Comparison of ENCODE assay signal across 24 mouse cellular contexts in genomic region chr19:40607676-40608075, GRCm38 (mm10). TPM values are rescaled to one million over a fixed set of nuclear protein-coding genes. Genes with fewer than 3 reads are reported as not detected.
A peak's percentile ranks its signal among the peaks of the same experiment; 100 is the strongest.
DNase-seq lines count a peak whose midpoint lies in the region; ATAC-seq and TF ChIP-seq lines count a peak whose summit lies in the region.
"Had no signal": no experiment of that assay in that cellular context is flagged by ENCODE, and none has a peak within 500 bp of the region (broad histone marks: within the 10 kb centered on the region; RNA-seq: fewer than 3 reads in every experiment).

No protein-coding gene starts in this region.

- no peak for DNase-seq in CH12.LX (ENCODE audit: extremely low read depth)
- no peak for DNase-seq in ES-E14 (ENCODE audit: low read depth, low spot score)
- DNase-seq in MEL (ENCODE audit: low read depth, low spot score) = no peak
- DNase-seq in thymus, adult 2 months = no peak
- DNase-seq in cerebellum, adult 11 months = no peak
- DNase-seq: adrenal gland, adult 2 months; adrenal gland, adult 8-10 months; adrenal gland, postnatal 10 days; adrenal gland, postnatal 14 days; adrenal gland, postnatal 25 days; adrenal gland, postnatal 36 days; B cell, adult 2 months; cerebellum, adult 11-12 months; cerebellum, adult 18-20 months; cerebellum, adult 2 months; cerebellum, adult 8-10 months; cerebellum, adult 9-10 months; cerebellum, adult 9-11 months had no signal

- no peak for TF ChIP-seq CTCF in CH12.LX (conservative IDR thresholded peaks at IDR 0.05 in 1 of 2, IDR thresholded peaks at IDR 0.05 in 1 of 2; ENCODE audit: low read depth in 2 of 2, low read length in 2 of 2)
- no peak for TF ChIP-seq CTCF in MEL (IDR thresholded peaks at IDR 0.05 in 2 of 3, conservative IDR thresholded peaks at IDR 0.05 in 1 of 3; ENCODE audit: control insufficient read depth in 1 of 3, insufficient read depth in 1 of 3, low read depth in 2 of 3, low read length in 3 of 3, poor library complexity in 1 of 3, severe bottlenecking in 1 of 3)
- TF ChIP-seq CTCF in thymus, adult 2 months (IDR thresholded peaks at IDR 0.05; ENCODE audit: borderline replicate concordance, control insufficient read depth, extremely low read depth, insufficient read depth, low read length, poor library complexity) = no peak

- H3K27me3 ChIP-seq in CH12.LX (replicated peaks) = no peaks in the 10 kb centered on the region
- no peaks in the 10 kb centered on the region for H3K27me3 ChIP-seq in MEL (ENCODE audit: control insufficient read depth in 1 of 2, insufficient read depth in 2 of 2, low read length in 2 of 2)
- H3K27me3 ChIP-seq in thymus, adult 2 months (ENCODE audit: control insufficient read depth, insufficient read depth, low read length) = no peaks in the 10 kb centered on the region
- H3K27me3 ChIP-seq: Patski had no signal

- no peak for ATAC-seq in megakaryocyte progenitor cell, adult 5-6 weeks (replicated peaks; ENCODE audit: poor library complexity)
- ATAC-seq: activated CD4-positive, CD25-positive, alpha-beta regulatory T cell, adult 4 months; CD4-positive, CD25-positive, alpha-beta regulatory T cell, adult 4 months; Patski had no signal

- no peak for TF ChIP-seq POLR2A in CH12.LX (IDR thresholded peaks at IDR 0.05; ENCODE audit: low read depth, low read length)
- no peak for TF ChIP-seq POLR2A in MEL (IDR thresholded peaks at IDR 0.05; ENCODE audit: control insufficient read depth in 1 of 2, insufficient read depth in 1 of 2, low read depth in 1 of 2, low read length in 2 of 2, poor library complexity in 1 of 2)
- no peak for TF ChIP-seq POLR2A in thymus, adult 2 months (IDR thresholded peaks at IDR 0.05; ENCODE audit: control insufficient read depth, extremely low read depth, insufficient read depth, low read length, poor library complexity)

- WGBS in thymus, adult 2 months = 95% methylated on average over 6 of the region's 6 CpGs

- dilution Hi-C loops in CH12.LX (cut with MboI; ENCODE audit: extremely low pct_ligation_motif_present, extremely low pct_unique_long_range_greater_than_20kb, low sequenced_read_pairs) = no loop called here

- no peak overlapping the region for H3K4me2 ChIP-seq in CH12.LX (ENCODE audit: insufficient read depth, low read depth, poor library complexity, severe bottlenecking)

- in situ Hi-C loops in CH12.LX (cut with MboI; ENCODE audit: low pct_ligation_motif_present, low pct_unique_long_range_greater_than_20kb, low sequenced_read_pairs) = loop anchor here (25.0 kb wide), 1 partner anchor 405 kb away; no protein-coding TSS in a partner anchor
- in situ Hi-C loops in ES-E14 (cut with MboI; ENCODE audit: low sequenced_read_pairs in 2 of 2, unreplicated experiment in 2 of 2) = no loop called here

- no peaks in the 10 kb centered on the region for H3K9me3 ChIP-seq in CH12.LX (replicated peaks; ENCODE audit: low read length)
- H3K9me3 ChIP-seq in ES-E14 (ENCODE audit: control insufficient read depth, insufficient read depth, low read depth, low read length) = no peaks in the 10 kb centered on the region
- no peaks in the 10 kb centered on the region for H3K9me3 ChIP-seq in MEL (replicated peaks; ENCODE audit: insufficient read depth, low read length)
- H3K9me3 ChIP-seq: G1E had no signal

- H3K79me2 ChIP-seq in CH12.LX (replicated peaks; ENCODE audit: control insufficient read depth, extremely low read depth, insufficient read depth, poor library complexity, severe bottlenecking) (no peaks in the 10 kb centered on the region), MEL (ENCODE audit: control insufficient read depth, insufficient read depth, low read length, poor library complexity) (peaks cover 1% of the 10 kb centered on the region; the same call in 1 of the 2 replicates)

- H3K4me1 ChIP-seq in CH12.LX (ENCODE audit: control insufficient read depth in 1 of 2, insufficient read depth in 2 of 2) = peaks cover 4 to 17% of the 10 kb centered on the region in 2 experiments; a peak in 3 of 4 replicates
- H3K4me1 ChIP-seq in ES-E14 (ENCODE audit: control insufficient read depth in 2 of 2, insufficient read depth in 2 of 2, low read length in 2 of 2, poor library complexity in 1 of 2) = 0 out of 4 replicates have a peak, but pooled peaks cover 0 to 2% of the 10 kb centered on the region in 2 experiments
- 0 out of 4 replicates have a peak, but pooled peaks cover 0 to 3% of the 10 kb centered on the region in 2 experiments for H3K4me1 ChIP-seq in MEL (ENCODE audit: control insufficient read depth in 1 of 2, insufficient read depth in 2 of 2, low read length in 2 of 2)
- H3K4me1 ChIP-seq in thymus, adult 2 months (replicated peaks; ENCODE audit: control insufficient read depth, insufficient read depth, low read length) = peaks cover 7% of the 10 kb centered on the region

- H3K9ac ChIP-seq in CH12.LX (ENCODE audit: insufficient read depth, low read depth) (no peak overlapping the region), ES-E14 (ENCODE audit: insufficient read depth, low read depth, low read length, poor library complexity, severe bottlenecking) (no peak overlapping the region), MEL (ENCODE audit: control insufficient read depth, low read depth, low read length, poor library complexity, severe bottlenecking) (no peak overlapping the region)

- H3K4me3 ChIP-seq in CH12.LX (replicated peaks in 1 of 3; ENCODE audit: low read depth in 2 of 3, low read length in 2 of 3, poor library complexity in 1 of 3) (no peak overlapping the region), ES-E14 (ENCODE audit: insufficient read depth in 1 of 2, low read depth in 1 of 2, low read length in 2 of 2, poor library complexity in 1 of 2, severe bottlenecking in 1 of 2) (no peak overlapping the region), MEL (ENCODE audit: control insufficient read depth in 1 of 2, insufficient read depth in 1 of 2, low read depth in 2 of 2, low read length in 2 of 2) (no peak overlapping the region)
- H3K4me3 ChIP-seq in thymus, adult 2 months (ENCODE audit: control insufficient read depth, insufficient read depth, low read length) = no peak overlapping the region

- no peak overlapping the region for H3K27ac ChIP-seq in CH12.LX (ENCODE audit: insufficient read depth, low read depth)
- H3K27ac ChIP-seq in ES-E14 (ENCODE audit: insufficient read depth, low read depth, low read length, poor library complexity, severe bottlenecking) = no peak overlapping the region
- no peak overlapping the region for H3K27ac ChIP-seq in MEL (ENCODE audit: control insufficient read depth, low read depth, low read length)
- H3K27ac ChIP-seq in thymus, adult 2 months (ENCODE audit: control insufficient read depth, insufficient read depth, low read length) = no peak overlapping the region

- TF ChIP-seq RAD21 in CH12.LX (IDR thresholded peaks at IDR 0.05; ENCODE audit: low read depth, low read length) (no peak), MEL (IDR thresholded peaks at IDR 0.05; ENCODE audit: low read depth, low read length) (no peak)

- TF ChIP-seq EP300 in CH12.LX (IDR thresholded peaks at IDR 0.05; ENCODE audit: low read length) (no peak), MEL (IDR thresholded peaks at IDR 0.05; ENCODE audit: low read depth in 1 of 2, low read length in 2 of 2) (no peak)

- H3K36me3 ChIP-seq in CH12.LX (replicated peaks in 1 of 2; ENCODE audit: control insufficient read depth in 1 of 2, insufficient read depth in 1 of 2, low read length in 1 of 2) (peaks cover 29 to 62% of the 10 kb centered on the region in 2 experiments), ES-E14 (ENCODE audit: control insufficient read depth, insufficient read depth, low read length, poor library complexity, severe bottlenecking) (no peaks in the 10 kb centered on the region; the same call in 1 of the 2 replicates), MEL (ENCODE audit: control insufficient read depth in 1 of 2, insufficient read depth in 2 of 2, low read length in 2 of 2) (peaks cover 0 to 3% of the 10 kb centered on the region in 2 experiments; a peak in 1 of 4 replicates)
- H3K36me3 ChIP-seq in thymus, adult 2 months (ENCODE audit: control insufficient read depth, insufficient read depth, low read length) = no peaks in the 10 kb centered on the region

TF ChIP-seq in CH12.LX, 34 proteins besides CTCF, POLR2A, EP300 and RAD21 (continues in another document):
- peak; percentile 95 for TF ChIP-seq MAFK (IDR thresholded peaks at IDR 0.05; ENCODE audit: insufficient replicate concordance, low read length)

TF ChIP-seq in MEL, 35 proteins besides CTCF, POLR2A, EP300 and RAD21 (continues in another document):
- TF ChIP-seq MAFK (IDR thresholded peaks at IDR 0.05; ENCODE audit: borderline replicate concordance, low read depth, low read length) = peak; percentile 89

RNA-seq across cellular contexts. Expression of gene Tctn3, which starts 4.4 kb away (rescaled TPM):
- total RNA-seq in CH12.LX (2012; rRNA removed) (8.4 and 9.9 TPM in 2 replicates), CH12.LX (2014; rRNA removed) (5.8 and 6.4 TPM in 2 replicates), ES-E14 (2012; rRNA removed) (8.8 and 14.9 TPM in 2 replicates), MEL (2012; rRNA removed) (2.9 and 3.6 TPM in 2 replicates)
- polyA plus RNA-seq in CH12.LX (2012; ENCODE audit: insufficient read length, low read depth) (7.4 and 10.6 TPM in 2 replicates), MEL (2012; ENCODE audit: insufficient read depth in 1 of 2, insufficient read length in 2 of 2, low read depth in 1 of 2, low replicate concordance in 2 of 2, missing spikeins in 1 of 2) (1 to 10 TPM in 1 of 2 experiments, not detected in 1; 6.2 TPM)
- polyA plus RNA-seq in thymus, adult 2 months (2012; rRNA removed) = 10.7 and 13.8 TPM in 2 replicates
- 4.7 and 7.5 TPM in 2 replicates for total RNA-seq in megakaryocyte progenitor cell, adult 5-6 weeks (2015)
- total RNA-seq in megakaryocyte progenitor cell, adult 5-6 weeks (2017) = 5.3 and 6.6 TPM in 2 replicates

RNA-seq across cellular contexts. Expression of gene Entpd1, which starts 4.5 kb away (rescaled TPM):
- total RNA-seq in CH12.LX (2012; rRNA removed) (21.2 TPM in 2 replicates), CH12.LX (2014; rRNA removed) (14.7 and 15.7 TPM in 2 replicates), ES-E14 (2012; rRNA removed) (0.05 and 1.2 TPM in 2 replicates), MEL (2012; rRNA removed) (not detected in 2 replicates)
- polyA plus RNA-seq in CH12.LX (2012; ENCODE audit: insufficient read length, low read depth) (18.6 and 19.5 TPM in 2 replicates), MEL (2012; ENCODE audit: insufficient read depth in 1 of 2, insufficient read length in 2 of 2, low read depth in 1 of 2, low replicate concordance in 2 of 2, missing spikeins in 1 of 2) (not detected)
- 8.5 and 11.2 TPM in 2 replicates for polyA plus RNA-seq in thymus, adult 2 months (2012; rRNA removed)
- 6.4 and 7.9 TPM in 2 replicates for total RNA-seq in megakaryocyte progenitor cell, adult 5-6 weeks (2015)
- 7.5 and 19.3 TPM in 2 replicates for total RNA-seq in megakaryocyte progenitor cell, adult 5-6 weeks (2017)
- polyA plus RNA-seq: C2C12, G1E had no signal

RNA-seq across cellular contexts. Expression of gene Aldh18a1, which starts 19.4 kb away (rescaled TPM):
- total RNA-seq in CH12.LX (2012; rRNA removed) (134 and 193 TPM in 2 replicates), CH12.LX (2014; rRNA removed) (101 and 104 TPM in 2 replicates), ES-E14 (2012; rRNA removed) (44.4 and 74.2 TPM in 2 replicates), MEL (2012; rRNA removed) (35.3 and 68.5 TPM in 2 replicates)
- polyA plus RNA-seq in CH12.LX (2012; ENCODE audit: insufficient read length, low read depth) (92.2 and 120 TPM in 2 replicates), MEL (2012; ENCODE audit: insufficient read depth in 1 of 2, insufficient read length in 2 of 2, low read depth in 1 of 2, low replicate concordance in 2 of 2, missing spikeins in 1 of 2) (100 to 1,000 TPM in 1 of 2 experiments, 10 to 100 TPM in 1; 89.7 to 214 TPM)
- 37.9 and 40.5 TPM in 2 replicates for polyA plus RNA-seq in thymus, adult 2 months (2012; rRNA removed)
- total RNA-seq in megakaryocyte progenitor cell, adult 5-6 weeks (2015) = 35.5 and 39.4 TPM in 2 replicates
- 34.3 and 44.5 TPM in 2 replicates for total RNA-seq in megakaryocyte progenitor cell, adult 5-6 weeks (2017)

Comparison
In these comparisons a context has a peak if more than half of its experiments do, and no peak if none do; other contexts are left out.
1. Of the 35 proteins assayed by ChIP-seq in both MEL and CH12.LX: peak only in MEL: none; only in CH12.LX: none; in both: MAFK; in neither: 34.